Mouse (Mus musculus) megakaryocyte-erythroid progenitor cell, adult 5-6 weeks (primary cell): ENCODE measurements around the gene Ajap1. TPM values are rescaled to one million over a fixed set of nuclear protein-coding genes. Genes with fewer than 3 reads are reported as not detected.

Experiments
- ATAC-seq: replicated peaks from 2 replicates; pipeline ENCODE4 v1.8.0; 2016; ENCODE audit warnings: mild to moderate bottlenecking, inconsistent platforms; ENCODE audit not compliant: severe bottlenecking, poor library complexity, low FRiP score, low TSS enrichment
- total RNA-seq, 2 experiments: library from RNA; stranded (forward) in 1 of 2; stranded (reverse) in 1 of 2; fragments of 200-1000, 215-1000 nt in 1 of 2; fragments of >200 nt in 1 of 2; fragmentation: Nextera tagmentation in 1 of 2; gene quantifications; 2 replicates each; pipeline ENCODE4 v1.2.3; 2014 to 2017

Ajap1 gene
- total RNA-seq, 2 experiments from 2014 or later, result not detected

DNA sequence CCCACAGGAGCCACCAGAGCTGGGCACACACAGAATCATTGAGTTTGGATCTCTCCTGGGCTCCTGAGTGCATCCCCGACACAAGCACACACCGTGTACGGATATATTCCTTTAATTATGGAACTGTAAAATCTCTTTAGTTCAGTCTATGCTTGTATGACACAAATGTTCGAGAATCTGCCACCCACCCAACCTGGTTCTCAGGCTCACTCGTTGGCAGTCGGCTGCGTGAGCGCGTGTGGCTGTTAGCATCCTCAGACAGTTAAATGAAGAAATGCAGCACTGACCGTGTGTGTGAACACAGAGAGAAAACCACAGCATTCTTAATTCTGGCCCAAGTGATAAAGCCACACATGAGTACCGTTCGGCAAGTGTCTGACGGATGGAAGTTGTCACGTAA lies 109.5 kb downstream of the Ajap1 start:
- no peak for ATAC-seq

DNA sequence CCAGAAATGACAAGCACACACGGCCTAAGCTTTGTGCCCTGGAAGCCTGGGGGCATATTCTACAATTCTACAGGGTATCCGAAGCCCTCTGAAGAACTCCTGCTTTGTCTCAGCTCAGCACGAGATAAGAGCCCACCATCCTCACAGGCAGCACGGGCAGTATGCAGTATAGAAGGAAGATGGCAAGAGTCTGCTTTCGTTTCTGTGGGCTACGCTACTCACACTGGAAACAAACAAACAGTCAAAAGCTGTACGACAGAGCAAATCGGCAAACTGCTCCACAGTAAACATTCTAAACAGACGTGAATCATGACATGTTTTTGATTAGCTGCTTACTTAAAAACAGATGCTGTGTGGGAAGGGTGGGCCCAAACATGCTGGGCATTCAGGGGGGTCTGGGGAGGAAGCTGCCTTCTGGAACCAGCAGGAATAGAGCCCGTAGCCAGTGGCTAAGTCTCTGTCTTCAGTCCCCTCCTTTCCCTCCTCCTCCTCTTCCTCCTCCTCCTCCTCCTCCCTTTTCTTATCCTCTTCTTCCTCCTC lies 113.9 kb downstream of the Ajap1 start:
- ATAC-seq, result no peak

DNA sequence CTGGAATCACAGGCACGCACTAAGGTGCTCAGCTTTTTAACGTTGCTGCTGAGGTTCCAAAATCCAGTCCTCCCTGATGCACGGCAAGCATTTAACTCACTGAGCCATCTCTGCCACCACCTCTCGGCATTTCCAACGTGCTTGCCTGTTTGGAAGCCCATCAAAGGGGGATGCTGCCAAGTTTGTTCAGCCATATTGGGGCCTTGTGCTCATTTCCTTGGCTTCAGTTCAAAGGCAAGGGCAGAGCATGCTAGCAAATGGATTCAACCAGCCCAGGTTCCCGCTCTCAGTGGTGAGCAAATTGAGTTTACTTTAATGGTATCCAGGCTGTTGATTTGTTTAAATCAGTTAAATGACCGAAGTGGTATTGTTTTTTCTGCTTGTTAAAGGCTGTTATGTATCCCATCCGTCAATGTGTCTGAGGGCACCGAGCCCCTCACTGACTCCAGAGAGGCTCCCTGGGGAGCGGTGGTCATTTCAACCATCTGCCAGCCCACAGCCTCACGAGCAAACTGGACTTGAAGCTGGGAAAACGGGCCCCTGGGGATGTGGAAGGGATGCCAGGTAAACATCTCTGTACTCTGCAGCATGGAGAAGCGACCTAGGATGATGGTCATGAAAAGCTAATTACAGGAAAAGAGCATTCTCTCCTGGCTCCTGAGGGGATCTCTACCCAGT lies 121.6 kb downstream of the Ajap1 start:
- no peak for ATAC-seq

DNA sequence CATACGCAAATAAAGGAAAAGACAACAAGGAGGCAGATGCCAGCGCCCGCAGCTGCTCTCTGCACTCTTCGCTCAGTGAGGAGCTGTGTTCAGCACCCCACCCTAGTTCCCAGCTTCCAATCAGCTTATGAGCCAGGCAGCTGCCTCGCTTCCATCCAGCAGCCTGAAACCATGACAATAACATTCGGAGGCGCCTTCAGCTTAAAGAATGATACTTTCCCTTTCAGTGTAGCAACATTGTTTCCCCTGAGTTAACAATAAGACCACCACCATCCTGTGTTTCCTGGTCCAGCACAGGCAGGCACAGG lies 124.4 kb downstream of the Ajap1 start:
- ATAC-seq, result no peak

DNA sequence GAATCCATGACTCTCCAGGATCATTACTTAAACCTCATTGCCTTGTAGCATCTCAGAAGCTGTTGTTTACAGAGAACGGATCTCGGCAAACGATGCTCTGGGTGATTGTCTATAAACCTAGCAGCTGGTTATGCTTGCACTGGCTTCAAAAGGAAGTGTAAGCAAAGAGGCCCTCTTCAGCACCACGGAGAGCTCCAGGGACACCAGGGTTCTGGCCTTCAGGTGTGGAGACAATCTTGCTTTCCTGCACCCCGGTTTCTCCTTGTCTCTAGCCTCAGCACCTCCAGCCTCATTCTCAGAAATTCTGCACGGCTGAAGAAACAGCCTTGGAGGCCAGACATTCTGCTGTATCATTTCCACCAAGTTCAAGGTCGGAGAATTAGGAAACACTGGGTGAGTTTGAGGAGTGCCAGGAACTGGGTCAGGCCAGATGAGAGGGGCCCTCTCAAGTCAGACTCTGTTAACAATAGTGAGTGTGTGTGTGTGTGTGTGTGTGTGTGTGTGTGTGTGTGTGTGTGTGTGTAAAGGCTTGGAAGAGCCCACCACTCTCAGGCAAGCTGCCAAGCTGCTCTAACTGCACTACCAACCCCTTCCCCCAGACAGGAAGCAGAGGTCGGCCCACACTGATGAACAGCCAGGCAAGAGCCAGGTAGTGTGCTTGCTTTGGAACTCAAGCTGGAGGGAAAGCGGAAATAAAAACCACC lies 124.9 kb downstream of the Ajap1 start:
- no peak for ATAC-seq

DNA sequence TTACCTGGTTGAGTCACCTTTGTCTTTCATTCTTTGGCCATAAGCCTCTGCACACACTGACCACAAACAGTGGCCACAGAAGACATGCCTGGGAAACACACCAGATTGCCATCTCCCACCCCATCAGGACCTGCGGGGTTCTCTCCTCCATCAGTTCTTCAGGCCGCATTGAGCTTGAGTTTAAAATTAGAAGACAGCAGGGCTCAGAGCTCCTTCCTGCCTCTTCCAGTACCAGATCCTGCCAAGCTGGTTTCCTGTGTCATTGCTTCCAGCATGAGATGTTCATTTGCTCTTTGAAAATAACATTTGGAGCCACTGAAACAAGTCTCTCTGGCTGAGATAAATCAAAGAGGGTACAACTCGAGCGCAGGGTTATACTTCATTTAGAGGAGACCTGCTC lies 126.4 kb downstream of the Ajap1 start:
- ATAC-seq, result no peak

DNA sequence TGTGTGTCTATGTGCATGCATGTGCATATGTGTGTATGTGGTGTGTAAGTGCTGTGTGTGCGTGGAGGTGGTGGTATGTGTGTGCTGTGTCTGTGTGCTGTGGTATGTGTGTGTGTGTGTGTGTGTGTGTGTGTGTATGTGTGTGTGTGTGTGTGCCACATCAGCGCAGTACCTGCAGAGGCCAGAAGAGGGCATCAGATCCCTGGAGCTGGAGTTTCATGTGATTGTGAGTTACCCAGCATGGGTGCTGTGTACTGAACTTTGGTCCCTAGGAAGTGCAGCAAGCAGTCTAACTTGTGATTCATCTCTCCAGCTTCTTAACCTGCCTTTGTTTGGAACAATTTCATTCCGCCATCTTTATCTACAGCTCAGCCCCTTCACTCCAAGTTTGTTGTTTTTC lies 137.6 kb downstream of the Ajap1 start:
- no peak for ATAC-seq

DNA sequence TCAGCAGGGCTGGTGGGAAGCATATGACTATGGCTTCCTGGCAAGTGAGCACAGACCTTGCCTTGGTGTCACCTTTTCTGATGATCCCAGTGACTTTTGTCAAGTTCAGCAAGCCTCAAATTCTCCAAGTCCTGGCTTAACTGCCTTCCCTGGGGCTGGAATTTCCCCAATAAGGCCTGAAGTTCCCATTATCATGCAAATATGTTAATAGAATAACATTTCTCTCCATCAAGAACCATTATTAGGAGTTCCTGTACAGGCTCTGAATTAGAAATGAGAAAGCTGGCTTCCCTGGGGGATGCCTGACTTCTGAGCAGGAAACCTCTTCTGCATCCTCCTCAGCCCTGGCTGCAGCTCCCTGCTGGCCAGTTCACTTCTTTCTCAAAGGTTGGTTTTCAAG lies 141.7 kb downstream of the Ajap1 start:
- ATAC-seq, result no peak

DNA sequence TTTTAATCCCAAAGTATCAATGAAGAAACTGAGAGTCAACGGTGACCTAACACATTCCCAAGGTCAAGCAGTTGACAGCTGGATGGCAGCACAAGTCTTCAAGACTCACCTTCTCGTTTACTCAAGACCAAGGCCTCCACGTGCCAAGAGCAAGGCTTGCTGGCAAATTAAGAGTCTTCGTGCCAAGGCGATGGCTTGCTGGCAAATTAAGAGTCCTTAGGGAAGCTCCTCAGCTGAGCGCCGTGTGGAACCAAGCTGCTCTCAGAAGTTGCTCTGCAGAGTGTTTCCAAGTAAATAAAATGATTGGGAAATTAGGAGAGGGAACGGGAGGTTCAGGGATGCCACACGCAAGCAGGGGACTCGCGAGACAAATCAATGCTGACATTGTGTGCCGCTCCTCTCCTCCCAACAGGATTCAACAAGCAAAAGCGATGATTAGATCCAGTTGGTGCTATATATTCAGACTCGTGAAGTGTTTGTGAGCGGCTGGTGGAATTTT lies 147.3 kb downstream of the Ajap1 start:
- no peak for ATAC-seq

DNA sequence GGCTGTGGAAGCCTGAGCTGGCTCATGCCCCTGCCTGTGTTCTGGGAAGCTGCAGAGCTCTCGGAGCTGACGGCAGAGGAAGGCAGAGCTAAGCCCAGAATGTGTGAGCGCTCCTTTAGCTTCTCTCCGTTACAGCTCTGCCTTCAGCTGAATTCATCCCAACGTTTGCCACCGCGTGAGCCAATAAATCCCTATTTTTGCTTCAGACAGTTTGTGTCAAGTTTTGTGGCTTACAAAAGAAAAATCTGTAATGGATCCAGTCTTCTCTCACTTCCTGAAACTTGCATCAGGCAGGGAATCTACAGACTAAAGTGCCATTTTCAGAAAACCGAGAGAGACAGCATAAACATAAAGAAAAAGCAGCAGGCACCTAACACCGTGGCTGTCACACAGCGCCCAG lies 154.8 kb downstream of the Ajap1 start:
- no peak for ATAC-seq
